Mouse (Mus musculus) forebrain, embryonic 14.5 days (tissue): ENCODE measurements around the gene Med12l. TPM values are rescaled to one million over a fixed set of nuclear protein-coding genes. Genes with fewer than 3 reads are reported as not detected.

Source experiments
- ATAC-seq: fragments of 200-750 bp; cut with Nextera tagmentation; 2 replicates; pipeline ENCODE4 v1.8.0; 2017; ENCODE audit warnings: mild to moderate bottlenecking, moderate library complexity
- DNase-seq: peaks from one replicate; pipeline ENCODE4 v3.0.0-alpha.2; 2015; ENCODE audit warnings: low spot score
- H3K27ac ChIP-seq: fragments of 300-500 bp; sonication (generic); 2 replicates; pipeline ENCODE4 v1.5.1; 2014; ENCODE audit warnings: low read depth, mild to moderate bottlenecking, control low read depth, low read length, moderate library complexity
- H3K27me3 ChIP-seq: fragments of 300-500 bp; sonication (generic); replicated peaks from 2 replicates; pipeline ENCODE4 v1.6.1; 2014; ENCODE audit warnings: low read length, control low read depth, mixed read lengths; ENCODE audit not compliant: control insufficient read depth, insufficient read depth
- H3K36me3 ChIP-seq: fragments of 300-500 bp; sonication (generic); 2 replicates; pipeline ENCODE4 v1.6.1; 2014; ENCODE audit warnings: low read length, control low read depth; ENCODE audit not compliant: control insufficient read depth, insufficient read depth
- H3K4me1 ChIP-seq: fragments of 300-500 bp; sonication (generic); 2 replicates; pipeline ENCODE4 v1.6.1; 2014; ENCODE audit warnings: antibody characterized with exemption, low read length, control low read depth; ENCODE audit not compliant: control insufficient read depth, insufficient read depth
- H3K4me2 ChIP-seq: fragments of 300-500 bp; sonication (generic); 2 replicates; pipeline ENCODE4 v1.6.1; 2014; ENCODE audit warnings: mild to moderate bottlenecking, control low read depth, low read length
- H3K4me3 ChIP-seq: fragments of 300-500 bp; sonication (generic); 2 replicates; pipeline ENCODE4 v1.5.1; 2014; ENCODE audit warnings: low read depth, low read length, control low read depth
- H3K9ac ChIP-seq: fragments of 300-500 bp; sonication (generic); 2 replicates; pipeline ENCODE4 v1.6.1; 2014; ENCODE audit warnings: mild to moderate bottlenecking, low read length, control low read depth, moderate library complexity
- H3K9me3 ChIP-seq: fragments of 300-500 bp; sonication (generic); replicated peaks from 2 replicates; pipeline ENCODE4 v1.6.1; 2016; ENCODE audit warnings: low read length, control low read depth, mixed read lengths; ENCODE audit not compliant: control insufficient read depth
- WGBS: fragments of 180-500 bp; shearing (Covaris S2); extraction: QIAGEN DNeasy Blood & Tissue Kit; methylation state at CpG from one replicate; pipeline ENCODE4 v1.1.7; 2014; 5-methylcytosine and 5-hydroxymethylcytosine counted together
- polyA plus RNA-seq: library from polyadenylated mRNA; unstranded; fragments of >200 nt; fragmentation: Nextera tagmentation; extraction: Ambion mirVana; gene quantifications from 2 replicates; pipeline ENCODE4 v1.2.1, GENCODE M21; 2014

The Med12l gene
- polyA plus RNA-seq, 1 experiment from 2014 or later = 2.3 TPM

DNA sequence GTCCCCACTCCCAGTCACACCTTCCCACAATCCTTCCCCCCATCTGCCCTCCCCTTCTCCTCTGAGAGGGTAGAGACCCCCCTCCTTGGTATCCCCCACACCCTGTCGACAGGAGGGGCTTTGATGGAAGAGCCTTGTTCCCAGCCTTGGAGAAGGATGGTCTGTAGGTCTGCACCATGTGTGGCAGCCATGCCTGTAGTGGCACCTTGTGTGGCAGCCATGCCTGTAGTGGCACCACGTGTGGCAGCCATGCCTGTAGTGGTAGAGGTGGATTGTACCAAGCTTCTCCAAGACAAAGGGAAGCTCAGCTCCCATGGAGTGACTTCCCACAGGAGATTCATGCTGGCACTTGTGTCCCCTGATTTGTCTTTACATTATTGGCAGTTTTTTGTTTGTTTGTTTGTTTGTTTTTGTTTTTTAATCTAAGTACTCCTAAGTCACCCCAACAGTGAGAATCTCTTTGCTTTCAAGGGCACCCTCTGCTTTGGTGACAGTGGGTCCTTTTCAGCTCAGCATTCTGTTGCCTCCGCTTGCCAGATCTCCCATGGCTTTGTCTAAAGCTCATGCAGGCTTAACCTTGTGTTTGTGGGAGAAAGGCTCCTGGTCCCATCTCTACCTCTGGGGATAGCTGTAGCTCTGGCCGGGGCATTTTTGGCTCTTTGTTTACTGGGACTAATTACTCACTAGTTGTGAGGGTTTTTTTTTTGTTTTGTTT is 10.2 kb downstream of the Med12l start:
- H3K9me3 ChIP-seq = no peaks in the 10 kb centered on the region
- no peaks in the 10 kb centered on the region for H3K27me3 ChIP-seq
- H3K4me1 ChIP-seq = no peaks in the 10 kb centered on the region
- no peak for DNase-seq
- H3K27ac ChIP-seq = no peak overlapping the region
- no peak overlapping the region for H3K4me3 ChIP-seq
- 67% methylated on average over 4 of the region's 4 CpGs for WGBS
- no peaks in the 10 kb centered on the region for H3K36me3 ChIP-seq
- no peak overlapping the region for H3K4me2 ChIP-seq
- peak; percentile 32; the same call in 1 of the 2 replicates for ATAC-seq
- no peak overlapping the region for H3K9ac ChIP-seq

DNA sequence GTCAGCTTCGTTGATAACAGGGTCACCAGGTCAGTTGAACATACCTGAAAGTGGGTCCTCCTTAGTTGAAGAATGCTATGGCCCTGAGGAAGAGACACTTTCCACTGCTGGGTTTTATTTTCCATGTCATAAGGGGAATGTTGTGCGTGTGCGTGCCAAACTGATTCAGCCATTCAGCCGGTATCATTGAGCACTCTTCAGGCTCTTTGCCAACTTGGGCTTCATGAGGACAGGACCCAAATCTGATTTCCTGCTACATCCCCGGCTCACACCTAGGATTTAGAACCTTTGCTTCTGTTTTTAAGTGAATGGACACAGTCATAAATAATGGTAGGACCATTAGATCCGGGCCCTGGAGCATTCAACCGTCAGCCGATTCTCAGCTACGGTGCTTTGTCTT is 10.9 kb downstream of the Med12l start:
- ATAC-seq (no peak), DNase-seq (no peak)
- Histone ChIP-seq H3K27me3 (no peaks in the 10 kb centered on the region), H3K4me3 (no peak overlapping the region), H3K36me3 (no peaks in the 10 kb centered on the region), H3K4me1 (peaks cover 6% of the 10 kb centered on the region), H3K9me3 (no peaks in the 10 kb centered on the region), H3K27ac (no peak overlapping the region), H3K4me2 (no peak overlapping the region), H3K9ac (no peak overlapping the region)
- 86% methylated on average over 9 of the region's 9 CpGs for WGBS

DNA sequence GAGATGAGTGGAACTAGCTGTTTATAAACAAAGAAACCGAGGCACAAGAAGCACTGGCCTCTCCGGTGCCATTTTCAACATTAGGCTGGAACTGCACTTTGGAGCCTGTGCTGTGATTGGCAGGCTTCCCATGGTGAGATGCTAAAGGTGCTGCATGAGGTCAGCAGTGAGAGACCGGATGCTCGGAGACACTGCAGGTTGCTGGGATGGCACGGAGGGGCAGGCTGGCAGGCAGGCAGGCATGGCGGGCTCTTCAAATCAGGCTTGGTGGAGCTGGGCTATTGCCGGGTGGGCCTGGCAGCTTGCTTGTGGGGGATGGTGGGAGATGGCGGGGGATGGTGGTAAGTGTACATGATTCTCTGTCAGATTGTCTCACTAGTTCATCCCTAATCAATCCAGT is 15.6 kb downstream of the Med12l start:
- 52% methylated on average over 8 of the region's 8 CpGs for WGBS
- Histone ChIP-seq H3K36me3 (no peaks in the 10 kb centered on the region), H3K9me3 (no peaks in the 10 kb centered on the region), H3K4me1 (peaks cover 6% of the 10 kb centered on the region), H3K4me3 (no peak overlapping the region), H3K27me3 (no peaks in the 10 kb centered on the region), H3K9ac (no peak overlapping the region), H3K27ac (no peak overlapping the region), H3K4me2 (no peak overlapping the region)
- DNase-seq (no peak), ATAC-seq (peak; percentile 64)

DNA sequence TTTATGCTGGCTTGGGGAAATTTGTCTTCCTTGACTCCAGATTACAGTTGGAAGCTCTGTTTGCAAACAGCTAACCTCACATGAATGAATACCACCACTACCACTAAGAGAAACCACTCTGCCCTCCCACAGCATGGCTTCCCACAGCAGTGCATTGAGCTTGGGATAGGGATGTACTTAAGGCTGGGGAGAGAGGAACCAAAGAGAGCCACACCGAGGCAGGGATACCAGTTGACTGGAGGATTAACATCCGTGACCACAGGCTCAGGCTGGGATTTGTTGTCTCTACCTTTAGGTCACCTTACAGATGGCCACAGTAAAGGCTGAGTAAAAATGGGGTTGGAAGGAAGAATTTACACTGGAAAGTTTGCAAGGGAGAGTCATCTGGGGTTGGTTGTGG is 16.6 kb downstream of the Med12l start:
- no peaks in the 10 kb centered on the region for H3K27me3 ChIP-seq
- H3K27ac ChIP-seq = no peak overlapping the region
- WGBS = 74% methylated on average over 2 of the region's 2 CpGs
- H3K4me3 ChIP-seq = no peak overlapping the region
- no peak for ATAC-seq
- no peaks in the 10 kb centered on the region for H3K9me3 ChIP-seq
- peaks cover 6% of the 10 kb centered on the region for H3K4me1 ChIP-seq
- H3K36me3 ChIP-seq = no peaks in the 10 kb centered on the region
- H3K4me2 ChIP-seq = no peak overlapping the region
- no peak for DNase-seq
- H3K9ac ChIP-seq = no peak overlapping the region

DNA sequence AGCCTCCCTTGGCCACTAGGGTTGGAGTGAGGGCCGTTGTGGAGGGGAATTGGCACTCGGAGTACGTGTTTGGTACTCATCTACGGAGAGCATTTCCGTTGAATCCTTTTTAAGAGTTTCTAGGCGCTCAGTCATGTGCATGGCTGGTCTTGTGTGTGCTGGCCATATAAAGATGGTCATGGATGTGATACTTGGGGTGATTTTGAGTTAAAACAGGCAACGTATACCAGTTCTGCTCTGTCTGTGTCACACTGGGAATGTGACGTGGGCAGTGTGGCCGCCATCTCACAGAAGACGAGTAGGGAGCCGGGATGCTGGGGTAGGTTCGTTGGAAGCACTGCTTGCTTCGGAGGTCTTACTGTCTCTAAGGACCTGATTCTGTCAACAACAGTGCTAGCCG is 17.3 kb downstream of the Med12l start:
- no peaks in the 10 kb centered on the region for H3K27me3 ChIP-seq
- ATAC-seq (no peak), DNase-seq (no peak)
- no peaks in the 10 kb centered on the region for H3K36me3 ChIP-seq
- no peak overlapping the region for H3K4me3 ChIP-seq
- H3K9me3 ChIP-seq = no peaks in the 10 kb centered on the region
- H3K27ac ChIP-seq = no peak overlapping the region
- H3K4me2 ChIP-seq = no peak overlapping the region
- H3K4me1 ChIP-seq = peaks cover 6% of the 10 kb centered on the region
- no peak overlapping the region for H3K9ac ChIP-seq
- WGBS = 88% methylated on average over 14 of the region's 14 CpGs

DNA sequence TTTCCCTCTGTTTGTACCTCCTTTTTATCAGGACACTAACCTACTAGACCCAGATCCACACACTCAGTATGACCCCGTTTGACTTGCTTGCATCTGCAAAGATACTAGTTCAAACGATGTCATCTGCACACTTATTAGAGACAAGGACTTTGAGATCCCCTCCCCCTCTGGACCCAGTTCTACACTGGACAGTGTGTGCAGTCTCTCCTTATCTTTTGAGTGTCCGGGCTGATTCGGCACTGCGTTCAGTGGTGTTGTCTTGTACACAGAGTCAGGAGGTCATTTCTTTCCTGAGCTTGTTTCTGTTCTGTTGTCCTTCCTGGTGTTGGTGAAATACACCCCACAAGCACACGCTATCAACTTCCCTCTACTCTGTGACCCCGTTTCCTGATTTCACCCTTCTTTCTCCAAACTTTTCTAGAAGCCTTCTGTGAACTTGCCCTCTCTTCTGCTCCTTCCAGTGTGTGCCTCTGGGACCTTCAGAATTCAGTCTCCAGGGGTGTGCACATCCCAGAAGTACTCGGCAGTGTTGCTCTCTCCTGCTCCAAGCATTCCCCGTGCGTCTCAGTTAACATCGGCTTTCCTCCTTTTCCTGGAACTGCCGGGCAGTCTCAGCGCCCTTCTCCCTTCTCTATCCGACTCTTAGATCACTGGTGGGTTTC is 19.0 kb downstream of the Med12l start:
- no peak for DNase-seq
- Histone ChIP-seq H3K4me1 (peaks cover 8% of the 10 kb centered on the region), H3K36me3 (no peaks in the 10 kb centered on the region), H3K27me3 (no peaks in the 10 kb centered on the region), H3K9ac (no peak overlapping the region), H3K4me2 (no peak overlapping the region), H3K27ac (no peak overlapping the region), H3K9me3 (no peaks in the 10 kb centered on the region), H3K4me3 (no peak overlapping the region)
- ATAC-seq = no peak
- 83% methylated on average over 14 of the region's 14 CpGs for WGBS

DNA sequence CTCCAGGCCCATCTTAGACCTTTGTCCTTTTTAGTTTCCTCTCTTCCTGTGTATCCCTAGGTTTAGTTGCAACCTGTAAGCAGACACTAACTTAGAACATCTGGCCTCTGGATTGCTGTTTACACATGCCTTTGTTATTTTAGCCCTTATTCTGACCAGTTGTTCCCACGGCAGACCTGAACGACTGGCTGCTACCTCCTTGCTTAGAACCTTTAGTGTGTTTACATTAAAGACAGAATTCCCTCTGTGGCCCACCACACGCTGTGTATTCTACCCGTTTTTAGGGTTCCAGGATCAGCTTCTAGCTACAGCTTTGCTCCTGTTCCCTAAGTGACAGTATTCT is 19.5 kb downstream of the Med12l start:
- H3K4me3 ChIP-seq = no peak overlapping the region
- no peaks in the 10 kb centered on the region for H3K9me3 ChIP-seq
- H3K27me3 ChIP-seq = no peaks in the 10 kb centered on the region
- H3K36me3 ChIP-seq = no peaks in the 10 kb centered on the region
- WGBS = 71% methylated on average over 4 of the region's 4 CpGs
- no peak for DNase-seq
- no peak overlapping the region for H3K4me2 ChIP-seq
- ATAC-seq = no peak
- no peak overlapping the region for H3K27ac ChIP-seq
- H3K9ac ChIP-seq = no peak overlapping the region
- H3K4me1 ChIP-seq = peaks cover 8% of the 10 kb centered on the region

DNA sequence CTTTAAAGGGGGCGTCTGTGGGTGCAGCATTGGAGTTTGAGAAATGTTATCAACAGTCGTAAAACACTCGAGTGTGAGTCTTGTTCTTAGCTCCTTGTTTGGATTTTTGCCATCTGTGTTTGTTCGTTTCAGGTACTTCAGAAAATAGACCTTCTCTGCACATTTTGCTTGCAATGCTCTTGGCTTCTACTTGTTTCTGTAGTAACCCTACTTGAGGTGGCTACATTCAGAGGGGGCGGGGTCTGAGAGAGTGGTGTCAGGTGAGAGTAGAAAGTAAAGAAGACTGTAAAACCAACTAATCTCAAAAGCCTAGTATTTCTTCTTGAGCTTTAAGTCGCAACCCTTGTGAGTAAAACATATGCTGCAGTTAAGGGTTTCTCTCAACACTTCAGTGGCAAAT is 23.1 kb downstream of the Med12l start:
- H3K9me3 ChIP-seq = no peaks in the 10 kb centered on the region

DNA sequence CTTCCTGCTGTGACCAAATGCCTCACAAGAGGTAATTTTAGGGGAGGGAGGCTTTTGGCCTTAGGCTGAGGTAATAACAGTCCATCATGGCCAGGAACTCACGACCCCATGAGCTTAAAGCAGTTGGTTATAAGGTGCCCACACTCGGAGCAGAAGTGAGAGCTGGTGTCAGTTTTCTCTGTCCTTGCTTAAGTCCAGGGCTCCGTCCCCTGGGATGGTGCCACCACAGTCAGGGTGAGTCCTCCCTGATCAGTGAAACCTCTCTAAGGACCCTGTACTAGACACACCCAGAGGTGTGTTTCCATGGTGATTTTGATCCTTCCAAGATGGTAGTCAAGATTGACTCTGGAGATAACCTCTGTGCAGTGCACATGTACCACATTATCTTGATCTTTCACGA is 25.4 kb downstream of the Med12l start:
- no peaks in the 10 kb centered on the region for H3K27me3 ChIP-seq
- ATAC-seq (no peak), DNase-seq (no peak)
- no peak overlapping the region for H3K4me3 ChIP-seq
- H3K36me3 ChIP-seq = no peaks in the 10 kb centered on the region
- H3K4me1 ChIP-seq = 0 out of 2 replicates have a peak, but pooled peaks cover 2% of the 10 kb centered on the region
- no peaks in the 10 kb centered on the region for H3K9me3 ChIP-seq
- H3K9ac ChIP-seq = no peak overlapping the region
- no peak overlapping the region for H3K27ac ChIP-seq
- 79% methylated on average over 4 of the region's 4 CpGs for WGBS
- H3K4me2 ChIP-seq = no peak overlapping the region

More for the DNA sequence above, 23.1 kb downstream of the Med12l start:
- Histone ChIP-seq H3K9ac (no peak overlapping the region), H3K4me3 (no peak overlapping the region), H3K4me1 (0 out of 2 replicates have a peak, but pooled peaks cover 2% of the 10 kb centered on the region), H3K36me3 (no peaks in the 10 kb centered on the region), H3K27ac (no peak overlapping the region), H3K4me2 (no peak overlapping the region), H3K27me3 (no peaks in the 10 kb centered on the region)
- DNase-seq = no peak
- 79% methylated on average over 6 of the region's 6 CpGs for WGBS
- ATAC-seq = no peak
